Mouse (Mus musculus) MEL (cell line): Measurements from ENCODE around the gene Fam83g.

ENCODE experiments used
- EP300 ChIP-seq, 2 experiments: IDR thresholded peaks; 2 replicates each; pipeline ENCODE4 v1.6.1; 2011; ENCODE audit warnings: improper control_type of control experiment in 2 of 2, low read length in 2 of 2, low read depth in 1 of 2, mild to moderate bottlenecking in 1 of 2
- ETS1 ChIP-seq: IDR thresholded peaks from 2 replicates; pipeline ENCODE4 v1.6.1; 2012; ENCODE audit warnings: low read depth, mild to moderate bottlenecking, inconsistent platforms, low read length, improper control_type of control experiment, moderate library complexity
- KAT2A ChIP-seq: conservative IDR thresholded peaks from 2 replicates; pipeline ENCODE4 v1.6.1; 2012; ENCODE audit warnings: low read depth, low read length, improper control_type of control experiment, inconsistent platforms
- ZNF384 ChIP-seq: IDR thresholded peaks from 2 replicates; pipeline ENCODE4 v1.6.1; 2012; ENCODE audit warnings: low read depth, mild to moderate bottlenecking, inconsistent platforms, low read length, improper control_type of control experiment

- TF ChIP-seq EP300 (IDR thresholded peaks at IDR 0.05; ENCODE audit: low read depth in 1 of 2, low read length in 2 of 2) (no peak), ZNF384 (no peak), KAT2A (no peak), ETS1 (no peak)
Measured at GRCm38 (mm10) chr11:61719387-61719786, 35.5 kb downstream of the Fam83g start.
